Mouse (Mus musculus) frontal cortex, postnatal 25 days (tissue): Measurements from ENCODE around the gene Nlgn3.
"Not testable (repeated sequence)": the region's sequence is repeated elsewhere in the genome, so short reads cannot be mapped to it uniquely, and the experiment has no call there.

Experiments
- DNase-seq, 2 experiments: peaks; one replicate each; pipeline ENCODE4 v3.0.0; 2022; ENCODE audit warnings: low spot score in 2 of 2

Gene Nlgn3

GRCm38 (mm10) chrX:101300427-101301030, 1.6 kb downstream of the Nlgn3 start:
- DNase-seq, result no peak

GRCm38 (mm10) chrX:101301654-101302053, 2.7 kb downstream of the Nlgn3 start:
- DNase-seq, result no peak

GRCm38 (mm10) chrX:101304646-101305045, 5.7 kb downstream of the Nlgn3 start:
- DNase-seq, result no peak

GRCm38 (mm10) chrX:101309299-101309698, 10.3 kb downstream of the Nlgn3 start:
- no peak for DNase-seq

- peak; percentile 32 to 58 for DNase-seq
Measured at GRCm38 (mm10) chrX:101313625-101314359, 14.8 kb downstream of the Nlgn3 start.

- DNase-seq, result no peak
Measured at GRCm38 (mm10) chrX:101319775-101320174, 20.8 kb downstream of the Nlgn3 start.

- no peak for DNase-seq
Measured at GRCm38 (mm10) chrX:101325989-101326899, 27.3 kb downstream of the Nlgn3 start.

- DNase-seq, result peak; percentile 33 to 66
Measured at GRCm38 (mm10) chrX:101329372-101330028, 30.5 kb downstream of the Nlgn3 start.

- no peak for DNase-seq
Measured at GRCm38 (mm10) chrX:101332031-101332374, 33.0 kb downstream of the Nlgn3 start.

- peak; percentile 62 to 75 for DNase-seq
Measured at GRCm38 (mm10) chrX:101332375-101333211, 33.6 kb downstream of the Nlgn3 start.

GRCm38 (mm10) chrX:101334606-101335005, 35.6 kb downstream of the Nlgn3 start:
- DNase-seq, result no peak

GRCm38 (mm10) chrX:101338666-101339065, 39.7 kb downstream of the Nlgn3 start:
- no peak for DNase-seq

GRCm38 (mm10) chrX:101342837-101343236, 43.9 kb downstream of the Nlgn3 start:
- DNase-seq, result not testable (repeated sequence)

- no peak for DNase-seq
Measured at GRCm38 (mm10) chrX:101345456-101345855, 46.5 kb downstream of the Nlgn3 start.

- no peak for DNase-seq
Measured at GRCm38 (mm10) chrX:101346475-101346874, 47.5 kb downstream of the Nlgn3 start.

- DNase-seq, result no peak
Measured at GRCm38 (mm10) chrX:101351188-101351587, 52.2 kb downstream of the Nlgn3 start.

- not testable (repeated sequence) for DNase-seq
Measured at GRCm38 (mm10) chrX:101358902-101359301, 59.9 kb downstream of the Nlgn3 start.

- no peak for DNase-seq
Measured at GRCm38 (mm10) chrX:101369001-101369400, 70.0 kb downstream of the Nlgn3 start.

- no peak for DNase-seq
Measured at GRCm38 (mm10) chrX:101370573-101370972, 71.6 kb downstream of the Nlgn3 start.

GRCm38 (mm10) chrX:101372946-101373345, 74.0 kb downstream of the Nlgn3 start:
- DNase-seq, result no peak
